ENCODE assay signal across 8 mouse cellular contexts in the genomic region with DNA sequence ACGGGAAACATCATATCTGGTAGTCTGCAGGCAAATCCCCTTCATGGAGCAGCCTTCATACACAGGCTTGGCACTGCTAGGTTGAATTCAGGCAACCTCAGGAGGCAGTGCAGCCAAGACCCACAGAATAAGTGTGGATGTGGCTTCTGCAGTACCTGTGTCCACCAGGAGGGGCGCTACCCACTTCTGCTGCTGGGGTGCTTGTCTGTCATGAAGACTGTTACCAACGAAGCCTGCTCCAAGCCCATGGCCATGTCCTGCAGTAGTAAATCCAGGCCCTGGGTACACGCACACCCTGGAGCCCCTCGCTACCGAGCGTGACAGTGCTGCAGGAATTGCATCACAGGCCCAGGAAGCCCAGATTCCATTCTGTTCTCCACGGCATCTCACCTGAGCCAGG. TPM values are rescaled to one million over a fixed set of nuclear protein-coding genes. Genes with fewer than 3 reads are reported as not detected.
DNase-seq lines count a peak whose midpoint lies in the region; ATAC-seq and TF ChIP-seq lines count a peak whose summit lies in the region.

No protein-coding gene starts in this region.

- H3K36me3 ChIP-seq in kidney, postnatal 0 days (ENCODE audit: insufficient read depth, low read length), result peaks cover 33% of the 10 kb centered on the region
- H3K36me3 ChIP-seq in kidney, embryonic 15.5 days, result peaks cover 50% of the 10 kb centered on the region
- H3K36me3 ChIP-seq in ES-Bruce4 (ENCODE audit: control insufficient read depth, insufficient read depth, low read length, poor library complexity, severe bottlenecking), result peaks cover 10% of the 10 kb centered on the region

- no peaks in the 10 kb centered on the region for H3K9me3 ChIP-seq in kidney, postnatal 0 days (replicated peaks; ENCODE audit: low read length)
- no peaks in the 10 kb centered on the region for H3K9me3 ChIP-seq in kidney, embryonic 15.5 days (replicated peaks)
- no peaks in the 10 kb centered on the region for H3K9me3 ChIP-seq in ES-Bruce4 (replicated peaks; ENCODE audit: control insufficient read depth, insufficient read depth, low read length, poor library complexity, severe bottlenecking)

- H3K4me3 ChIP-seq in kidney, postnatal 0 days (replicated peaks; ENCODE audit: low read depth, low read length), result no peak overlapping the region
- no peak overlapping the region for H3K4me3 ChIP-seq in kidney, embryonic 15.5 days (replicated peaks)
- H3K4me3 ChIP-seq in ES-Bruce4 (ENCODE audit: low read depth, low read length), result no peak overlapping the region
- no peak overlapping the region for H3K4me3 ChIP-seq in bone marrow macrophage, adult 2 months (ENCODE audit: insufficient read depth, low read length)

- no peak for ATAC-seq in kidney, postnatal 0 days (replicated peaks; ENCODE audit: low FRiP score, low read depth)
- ATAC-seq in kidney, embryonic 15.5 days (replicated peaks; ENCODE audit: low FRiP score), result no peak
- peak; percentile 66 for ATAC-seq in monocyte, adult 5-6 weeks (replicated peaks; ENCODE audit: insufficient number of reproducible peaks, low FRiP score, low TSS enrichment, poor library complexity, severe bottlenecking)

- TF ChIP-seq POLR2A in ES-Bruce4 (IDR thresholded peaks at IDR 0.05; ENCODE audit: insufficient read depth, low read length), result no peak
- TF ChIP-seq POLR2A in bone marrow macrophage, adult 2 months (IDR thresholded peaks at IDR 0.05; ENCODE audit: borderline replicate concordance, low read depth, low read length), result no peak

- no peak overlapping the region for H3K27ac ChIP-seq in kidney, postnatal 0 days
- no peak overlapping the region for H3K27ac ChIP-seq in kidney, embryonic 15.5 days
- no peak overlapping the region for H3K27ac ChIP-seq in ES-Bruce4 (ENCODE audit: insufficient read depth, low read length)
- no peak overlapping the region for H3K27ac ChIP-seq in bone marrow macrophage, adult 2 months (ENCODE audit: insufficient read depth, low read depth, low read length)

- H3K4me2 ChIP-seq in kidney, postnatal 0 days (ENCODE audit: low read length), result no peak overlapping the region
- no peak overlapping the region for H3K4me2 ChIP-seq in kidney, embryonic 15.5 days

- DNase-seq in kidney, postnatal 0 days (ENCODE audit: low spot score), result peak; percentile 72
- DNase-seq in frontal cortex, postnatal 25 days (ENCODE audit: low spot score in 2 of 2), result peak; percentile 61 to 71
- DNase-seq in layer of hippocampus, postnatal 36 days, result peak; percentile 58 to 69
- peak; percentile 65 to 83 for DNase-seq in urinary bladder, postnatal 4 days (ENCODE audit: low spot score in 2 of 2)

- H3K27me3 ChIP-seq in kidney, postnatal 0 days (ENCODE audit: insufficient read depth, low read length), result no peaks in the 10 kb centered on the region
- H3K27me3 ChIP-seq in kidney, embryonic 15.5 days, result no peaks in the 10 kb centered on the region
- no peaks in the 10 kb centered on the region for H3K27me3 ChIP-seq in ES-Bruce4 (ENCODE audit: control insufficient read depth, insufficient read depth, low read length, poor library complexity, severe bottlenecking)

- no peak overlapping the region for H3K9ac ChIP-seq in kidney, postnatal 0 days (ENCODE audit: low read depth, low read length)
- H3K9ac ChIP-seq in kidney, embryonic 15.5 days, result no peak overlapping the region
- no peak overlapping the region for H3K9ac ChIP-seq in ES-Bruce4 (ENCODE audit: low read depth, poor library complexity, severe bottlenecking)

- H3K4me1 ChIP-seq in kidney, postnatal 0 days (replicated peaks; ENCODE audit: insufficient read depth, low read length), result peaks cover 10% of the 10 kb centered on the region; the same call in 1 of the 2 replicates
- peaks cover 27% of the 10 kb centered on the region for H3K4me1 ChIP-seq in kidney, embryonic 15.5 days
- no peaks in the 10 kb centered on the region for H3K4me1 ChIP-seq in ES-Bruce4 (ENCODE audit: control insufficient read depth, insufficient read depth, low read length)
- peaks cover 27% of the 10 kb centered on the region for H3K4me1 ChIP-seq in bone marrow macrophage, adult 2 months (ENCODE audit: control insufficient read depth, insufficient read depth, low read length)

- 70% methylated on average over 8 of the region's 8 CpGs for WGBS in kidney, postnatal 0 days
- WGBS in kidney, embryonic 15.5 days, result 66% methylated on average over 8 of the region's 8 CpGs

- TF ChIP-seq CTCF in kidney, postnatal 0 days (IDR thresholded peaks at IDR 0.05; ENCODE audit: low read depth), result peak; percentile 93
- peak; percentile 88 for TF ChIP-seq CTCF in ES-Bruce4 (IDR thresholded peaks at IDR 0.05; ENCODE audit: low read depth, low read length)
- peak; percentile 83 for TF ChIP-seq CTCF in bone marrow macrophage, adult 2 months (IDR thresholded peaks at IDR 0.05; ENCODE audit: low read depth, low read length)

- TF ChIP-seq EP300 in ES-Bruce4 (IDR thresholded peaks at IDR 0.05; ENCODE audit: insufficient read depth, low read depth, low read length), result no peak

RNA-seq across cellular contexts. Expression of gene Chmp6, which starts 6.7 kb away (rescaled TPM):
- 120 and 125 TPM in 2 replicates for polyA plus RNA-seq in kidney, postnatal 0 days (2015; fragmentation: Nextera tagmentation; extraction: Ambion mirVana)
- 94.1 and 101 TPM in 2 replicates for polyA plus RNA-seq in kidney, embryonic 15.5 days (2015; fragmentation: Nextera tagmentation; extraction: Ambion mirVana)
- polyA plus RNA-seq in ES-Bruce4 (2011; ENCODE audit: insufficient read depth, insufficient read length, low read depth, missing spikeins), result 25.4 and 34.0 TPM in 2 replicates
- polyA plus RNA-seq in bone marrow macrophage, adult 2 months (2012; ENCODE audit: insufficient read depth, insufficient read length, missing spikeins), result 34.0 and 34.8 TPM in 2 replicates
- total RNA-seq in layer of hippocampus, postnatal 36 days (2021), result 10 to 100 TPM; 33.3 to 38.4 TPM
- 17.3 to 54.0 TPM (median 33.5 TPM) in 3 replicates for total RNA-seq in monocyte, adult 5-6 weeks (2017)

RNA-seq across cellular contexts. Expression of gene Baiap2, which starts 22.7 kb away (rescaled TPM):
- 21.4 and 23.8 TPM in 2 replicates for polyA plus RNA-seq in kidney, postnatal 0 days (2015; fragmentation: Nextera tagmentation; extraction: Ambion mirVana)
- 20.8 and 22.3 TPM in 2 replicates for polyA plus RNA-seq in kidney, embryonic 15.5 days (2015; fragmentation: Nextera tagmentation; extraction: Ambion mirVana)
- 15.4 and 15.6 TPM in 2 replicates for polyA plus RNA-seq in ES-Bruce4 (2011; ENCODE audit: insufficient read depth, insufficient read length, low read depth, missing spikeins)
- polyA plus RNA-seq in bone marrow macrophage, adult 2 months (2012; ENCODE audit: insufficient read depth, insufficient read length, missing spikeins), result 38.5 and 41.8 TPM in 2 replicates
- 100 to 1,000 TPM; 246 to 257 TPM for total RNA-seq in layer of hippocampus, postnatal 36 days (2021)
- total RNA-seq in monocyte, adult 5-6 weeks (2017), result 3.5 to 13.2 TPM (median 10.2 TPM) in 3 replicates
